Mouse (Mus musculus) megakaryocyte, adult 5-6 weeks (primary cell): ENCODE data around the gene Atg4c. TPM values are rescaled to one million over a fixed set of nuclear protein-coding genes. Genes with fewer than 3 reads are reported as not detected.

Experiments
- ATAC-seq: 2 replicates; pipeline ENCODE4 v1.8.0; 2016; ENCODE audit warnings: mild to moderate bottlenecking, inconsistent platforms; ENCODE audit not compliant: poor library complexity, severe bottlenecking
- total RNA-seq, 2 experiments: library from RNA; stranded (forward) in 1 of 2; stranded (reverse) in 1 of 2; fragments of 153-499, 151-499 nt in 1 of 2; fragments of 221-1000, 200-1000 nt in 1 of 2; gene quantifications; 2 replicates each; pipeline versions ENCODE4 v1.2.3 to v1.2.4; 2015 to 2017

Gene Atg4c
- total RNA-seq, 2 experiments from 2014 or later = 16.2 to 54.4 TPM

DNA sequence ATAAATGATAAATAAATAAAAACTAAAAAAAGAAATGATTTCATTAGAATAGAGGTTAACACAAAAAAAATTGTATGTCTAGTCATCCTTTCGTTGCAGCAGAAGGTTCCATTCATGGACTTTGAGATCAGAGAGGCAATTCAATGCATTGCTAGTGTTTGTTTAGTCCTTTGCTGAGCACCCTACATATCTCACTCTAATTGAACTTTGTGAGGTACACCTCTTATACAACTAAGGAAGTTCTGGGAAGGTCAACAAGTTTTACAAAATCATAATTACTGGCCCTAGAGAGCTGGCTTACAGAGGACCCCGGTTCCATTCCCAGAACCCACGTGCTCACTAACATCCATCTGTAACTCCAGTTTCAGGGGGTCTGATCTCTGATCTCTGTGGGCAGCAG, 55.6 kb downstream of the Atg4c start:
- no peak for ATAC-seq

DNA sequence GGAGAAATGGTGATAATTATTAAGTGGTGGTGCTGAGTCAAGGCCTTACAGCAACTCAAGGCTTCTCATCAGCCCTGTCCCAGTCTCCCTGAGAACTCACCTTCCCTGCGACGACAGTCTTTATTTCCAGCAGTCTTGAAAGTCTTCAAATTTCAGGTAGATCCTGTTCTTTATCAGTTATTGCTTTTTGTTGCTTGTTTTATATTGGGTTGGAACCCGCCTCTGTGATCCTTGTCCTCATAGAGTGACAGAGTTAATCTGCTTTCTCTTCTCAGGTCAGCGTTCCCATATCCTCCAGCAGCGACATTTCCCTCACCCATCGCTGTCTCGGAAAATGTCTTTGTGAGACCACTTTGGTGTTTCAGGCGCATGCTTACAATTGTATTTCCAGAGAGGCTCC, 56.1 kb downstream of the Atg4c start:
- no peak for ATAC-seq

DNA sequence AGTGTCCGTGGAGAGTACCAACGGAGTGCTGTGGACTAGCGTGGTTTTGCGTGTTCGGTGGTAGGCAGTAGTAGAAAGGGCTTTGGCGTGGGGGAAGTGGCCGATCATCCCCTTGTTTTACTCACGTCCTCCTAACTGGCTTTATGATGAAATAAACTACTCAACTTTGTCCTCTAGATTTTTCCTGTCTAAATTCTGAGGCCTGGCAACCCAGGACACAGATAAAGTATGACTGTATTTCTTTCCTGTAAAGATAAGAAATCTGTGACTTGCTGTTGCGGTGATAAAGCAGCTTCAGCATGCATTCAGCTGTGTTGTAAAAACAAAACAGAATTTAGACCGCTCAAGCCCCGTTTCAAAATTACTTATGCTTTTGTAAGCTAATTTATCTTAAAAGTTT, 59.2 kb downstream of the Atg4c start:
- ATAC-seq = no peak

DNA sequence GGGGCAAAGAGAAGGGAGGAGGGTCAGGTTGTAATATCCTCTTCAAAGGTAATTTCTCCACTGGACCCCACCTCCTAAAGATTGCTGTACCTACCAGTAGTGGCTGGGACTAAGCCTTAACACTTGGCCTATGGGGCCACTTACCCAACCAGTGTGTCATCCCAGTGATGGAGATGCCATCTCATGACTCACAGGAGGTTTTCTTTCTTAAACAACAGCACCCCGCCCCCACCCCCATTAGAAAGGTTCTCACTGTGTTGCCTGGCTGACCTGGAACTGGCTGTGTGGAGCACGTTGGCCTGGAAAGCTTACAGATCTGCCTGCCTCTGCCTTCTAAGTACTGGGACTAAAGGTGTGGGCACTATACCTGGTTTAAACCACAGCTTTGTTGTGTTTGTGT, 69.5 kb downstream of the Atg4c start:
- ATAC-seq = no peak

GRCm38 (mm10) chr4:99263663-99264062, 69.9 kb downstream of the Atg4c start:
- ATAC-seq = no peak

DNA sequence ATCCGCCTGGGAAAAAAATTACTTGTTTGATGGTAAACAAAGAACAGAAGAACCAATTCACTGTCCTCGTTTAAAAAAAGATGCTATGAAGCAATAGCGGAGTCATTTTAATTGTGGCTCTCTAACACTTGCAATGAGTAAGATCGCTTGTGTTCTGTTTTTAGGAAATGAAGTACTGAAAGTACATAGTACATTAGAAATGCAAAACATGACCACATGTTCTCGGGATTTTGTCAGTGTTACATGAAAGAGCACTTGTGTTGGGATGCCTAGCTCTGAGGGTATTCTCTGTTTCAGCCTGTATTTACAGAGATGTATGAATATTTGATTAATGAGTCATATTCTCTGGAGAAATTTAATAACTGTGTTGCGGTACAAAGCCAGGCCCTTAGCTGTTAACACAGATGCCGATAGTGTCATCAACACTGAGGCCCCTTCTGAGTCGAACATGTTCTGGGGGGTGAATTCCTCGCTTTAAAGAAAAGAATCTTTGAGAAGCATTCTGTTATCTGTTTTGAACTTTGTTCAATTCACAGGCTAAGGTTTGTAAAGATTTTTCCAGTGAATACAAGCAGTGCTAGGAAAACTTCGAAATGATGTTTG, 73.2 kb downstream of the Atg4c start:
- no peak for ATAC-seq

- ATAC-seq = no peak
These were observed 79.1 kb downstream of the Atg4c start for GRCm38 (mm10) chr4:99272860-99273259.

DNA sequence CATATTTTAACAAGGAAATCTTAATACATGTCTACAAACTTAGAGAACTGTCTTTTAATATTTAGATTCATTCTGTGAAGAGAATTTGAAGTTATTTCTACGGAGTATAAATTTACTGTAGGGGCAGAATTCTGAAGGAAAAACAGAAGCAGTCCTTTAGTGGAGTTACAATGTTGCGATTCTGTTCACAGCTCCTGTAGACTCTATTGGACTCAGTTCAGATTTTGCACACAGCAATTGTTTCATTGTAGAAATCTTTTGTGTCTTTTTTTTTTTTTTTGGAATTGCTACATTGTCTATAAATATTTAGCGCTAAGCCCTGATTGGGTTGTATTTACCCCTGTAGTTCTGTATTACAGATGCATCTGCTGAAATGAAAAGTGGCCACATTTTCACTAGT, 79.7 kb downstream of the Atg4c start:
- ATAC-seq = no peak

DNA sequence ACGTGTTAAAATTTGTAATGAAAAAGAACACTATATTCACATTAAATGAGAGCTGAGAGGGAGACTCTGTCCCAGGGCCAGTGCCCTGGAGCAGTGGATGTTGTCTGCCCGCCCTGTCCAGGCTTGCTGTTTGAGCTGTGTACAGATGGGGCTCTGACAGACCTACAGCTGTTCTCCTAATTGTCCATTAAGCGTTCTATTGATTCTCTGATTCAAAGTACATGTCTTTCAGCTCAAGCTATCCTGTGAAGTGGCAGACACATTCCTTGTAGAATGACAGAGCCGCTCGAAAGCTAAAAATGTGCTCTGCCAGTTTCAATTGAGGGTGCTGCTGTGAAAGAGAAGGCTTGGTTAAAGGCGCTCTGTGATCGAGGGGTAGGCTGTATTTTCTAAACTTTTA, 80.2 kb downstream of the Atg4c start:
- ATAC-seq = no peak

GRCm38 (mm10) chr4:99278876-99279275, 85.1 kb downstream of the Atg4c start:
- no peak for ATAC-seq

DNA sequence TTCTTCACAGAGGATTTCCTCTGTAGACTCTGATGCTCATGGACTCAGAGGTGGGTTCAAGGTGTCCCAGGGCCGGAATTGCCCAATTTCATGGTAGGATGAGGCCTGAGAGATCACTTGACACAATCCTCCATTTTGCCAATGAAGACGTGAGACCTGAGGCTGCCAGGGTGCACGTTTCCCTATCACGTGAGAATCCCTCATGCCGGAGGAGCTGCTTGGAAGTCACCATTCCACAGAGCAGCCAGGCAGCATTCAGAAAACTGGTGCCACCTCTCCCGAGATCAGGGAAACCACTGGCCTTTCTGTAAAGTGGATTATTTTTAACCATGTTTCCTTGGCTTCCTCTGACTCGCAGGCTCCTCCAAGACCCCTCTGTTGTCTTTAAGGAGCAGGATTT, 88.0 kb downstream of the Atg4c start:
- ATAC-seq = no peak

DNA sequence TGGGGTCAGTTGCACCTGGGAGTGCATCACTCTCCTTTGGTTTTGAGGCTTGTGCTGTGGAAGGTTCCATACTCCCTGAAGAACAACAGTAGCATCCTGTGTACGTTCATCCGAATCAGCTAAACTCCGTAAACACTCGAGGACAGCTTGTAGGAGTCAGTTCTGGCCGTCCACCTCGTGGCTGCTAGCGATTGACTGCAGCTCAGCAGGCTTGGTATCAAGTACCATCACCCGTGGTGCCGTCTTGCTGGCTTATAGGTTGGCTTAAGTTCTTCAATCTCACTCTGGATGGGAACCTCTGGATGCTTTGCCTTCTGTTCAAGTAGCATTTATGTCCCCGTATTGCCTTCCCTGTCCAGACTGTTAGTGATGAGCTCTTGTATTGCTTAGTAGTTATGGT, 95.6 kb downstream of the Atg4c start:
- ATAC-seq = no peak

GRCm38 (mm10) chr4:99298676-99299075, 104.9 kb downstream of the Atg4c start:
- peak; percentile 96 for ATAC-seq

- ATAC-seq = no peak
These were observed 111.1 kb downstream of the Atg4c start for GRCm38 (mm10) chr4:99304793-99305192.

Other genes starting within 250 kb of the Atg4c start
- not detected in 2 replicates for gene Angptl3, start 163.0 kb upstream of the Atg4c start, total RNA-seq (2015)
- 1.2 TPM in 1 of 2 replicates, not detected in the other for gene Angptl3, start 163.0 kb upstream of the Atg4c start, total RNA-seq (2017)
- gene Dock7, start 73.0 kb upstream of the Atg4c start, total RNA-seq (2015) = 19.6 and 23.3 TPM in 2 replicates
- gene Dock7, start 73.0 kb upstream of the Atg4c start, total RNA-seq (2017) = 13.1 and 42.4 TPM in 2 replicates
- 1.9 TPM in 2 replicates for gene Gm12689, start 102.0 kb downstream of the Atg4c start, total RNA-seq (2015)
- 0.22 and 0.73 TPM in 2 replicates for gene Gm12689, start 102.0 kb downstream of the Atg4c start, total RNA-seq (2017)